Mouse (Mus musculus) spleen, adult 2 months (tissue): ENCODE data around the gene Cd247. TPM values are rescaled to one million over a fixed set of nuclear protein-coding genes. Genes with fewer than 3 reads are reported as not detected.

ENCODE experiments used
- DNase-seq, 2 experiments: peaks; one replicate each; pipeline versions ENCODE4 v3.0.0 to v3.0.0-alpha.2; 2012 to 2021; ENCODE audit warnings: low spot score in 2 of 2, low read depth in 1 of 2
- H3K27ac ChIP-seq: fragments of 200-500 bp; 2 replicates; pipeline ENCODE4 v1.5.1; 2012; ENCODE audit warnings: low read length, inconsistent platforms; ENCODE audit not compliant: insufficient read depth
- H3K27me3 ChIP-seq: fragments of 200-500 bp; 2 replicates; pipeline ENCODE4 v1.6.1; 2012; ENCODE audit warnings: mild to moderate bottlenecking, moderate library complexity, low read length, inconsistent platforms; ENCODE audit not compliant: control insufficient read depth, insufficient read depth
- H3K36me3 ChIP-seq: fragments of 200-500 bp; 2 replicates; pipeline ENCODE4 v1.6.1; 2012; ENCODE audit warnings: mild to moderate bottlenecking, low read length, inconsistent platforms; ENCODE audit not compliant: control insufficient read depth, insufficient read depth
- H3K4me1 ChIP-seq: fragments of 200-500 bp; 2 replicates; pipeline ENCODE4 v1.6.1; 2011; ENCODE audit warnings: inconsistent platforms; ENCODE audit not compliant: control insufficient read depth, insufficient read depth, insufficient read length
- H3K4me3 ChIP-seq: fragments of 200-500 bp; 2 replicates; pipeline ENCODE4 v1.5.1; 2011; ENCODE audit warnings: mild to moderate bottlenecking, inconsistent platforms; ENCODE audit not compliant: insufficient read depth, insufficient read length; ENCODE audit errors: extremely low read depth
- CTCF ChIP-seq: fragments of 200-500 bp; IDR thresholded peaks from 2 replicates; pipeline ENCODE4 v1.5.1; 2011; ENCODE audit warnings: mild to moderate bottlenecking, inconsistent platforms; ENCODE audit not compliant: insufficient read depth, insufficient read length, insufficient replicate concordance; ENCODE audit errors: extremely low read depth
- POLR2A ChIP-seq: fragments of 200-500 bp; IDR thresholded peaks from 2 replicates; pipeline ENCODE4 v1.6.1; 2011; ENCODE audit warnings: low read depth, low read length, inconsistent platforms
- WGBS: fragments of 180-500 bp; shearing (Covaris S2); methylation state at CpG from one replicate; pipeline ENCODE4 v1.1.7; 2018; 5-methylcytosine and 5-hydroxymethylcytosine counted together
- polyA plus RNA-seq: library from polyadenylated mRNA; depleted of rRNA; stranded (reverse); fragments of >200 nt; gene quantifications from 2 replicates; pipeline ENCODE4 v1.2.3, GENCODE M21; 2012

Cd247 gene
- polyA plus RNA-seq, 1 experiment: 38.9 TPM

DNA sequence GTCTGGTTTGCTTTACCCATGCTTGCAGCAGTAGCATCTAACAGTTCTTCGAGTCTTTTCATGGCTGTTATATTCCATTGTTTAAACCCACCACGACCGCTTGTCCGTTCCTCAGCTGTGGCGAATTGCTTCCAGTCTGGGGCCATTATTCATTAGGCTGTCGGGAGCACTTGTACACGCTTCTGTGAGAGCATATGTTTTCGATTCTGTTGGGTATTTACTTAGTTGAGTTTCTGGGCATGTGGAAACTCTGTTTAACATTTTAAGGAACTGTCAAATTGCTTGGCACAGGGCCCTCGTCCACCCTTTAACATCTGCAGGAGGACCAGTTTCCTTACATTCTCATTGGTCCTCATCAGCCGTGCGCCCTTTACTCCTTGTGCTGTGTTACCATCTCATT lies 2.2 kb upstream of the Cd247 start:
- no peaks in the 10 kb centered on the region for H3K27me3 ChIP-seq
- DNase-seq: no peak
- WGBS: 58% methylated on average over 11 of the region's 11 CpGs
- H3K27ac ChIP-seq: no peak overlapping the region
- H3K4me3 ChIP-seq: no peak overlapping the region
- H3K36me3 ChIP-seq: no peaks in the 10 kb centered on the region
- TF ChIP-seq POLR2A: no peak
- no peak for TF ChIP-seq CTCF
- H3K4me1 ChIP-seq: no peaks in the 10 kb centered on the region; the same call in 1 of the 2 replicates

DNA sequence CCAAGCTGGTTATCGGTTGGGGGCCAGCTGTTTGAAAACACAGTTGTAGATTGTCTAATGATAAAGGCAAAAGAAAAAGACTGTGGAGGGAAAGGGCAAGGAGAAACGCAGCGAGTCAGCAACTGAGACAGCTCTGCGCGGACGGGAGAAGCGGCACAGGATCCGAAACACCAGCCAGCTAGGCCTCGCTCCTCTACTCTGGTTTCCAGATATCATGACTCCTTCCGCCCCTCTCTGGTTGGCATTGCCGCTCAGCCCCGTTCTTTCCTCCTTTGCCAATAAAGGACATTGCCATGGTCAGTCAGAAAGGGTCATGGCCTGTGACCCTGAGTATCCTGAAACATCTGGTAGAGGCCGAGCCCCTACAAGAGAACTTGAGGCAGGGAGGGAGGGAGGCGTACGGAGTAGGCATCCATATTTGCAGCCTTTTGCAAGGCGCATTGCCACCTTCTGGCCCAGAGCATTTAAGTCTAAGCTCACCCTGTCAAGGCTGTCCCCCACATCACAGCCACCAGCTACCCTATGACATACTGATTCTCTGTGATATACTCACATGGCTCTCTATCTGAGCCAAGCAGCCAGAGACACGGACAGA lies 682 bp downstream of the Cd247 start:
- 80% methylated on average over 17 of the region's 17 CpGs for whole genome bisulfite sequencing
- peak overlapping the region; percentile 93 for H3K27ac ChIP-seq
- TF ChIP-seq CTCF: no peak
- no peak for TF ChIP-seq POLR2A
- H3K36me3 ChIP-seq: no peaks in the 10 kb centered on the region
- peak overlapping the region; percentile 65 for H3K4me3 ChIP-seq
- no peak for DNase-seq
- no peaks in the 10 kb centered on the region for H3K27me3 ChIP-seq
- H3K4me1 ChIP-seq: no peaks in the 10 kb centered on the region

DNA sequence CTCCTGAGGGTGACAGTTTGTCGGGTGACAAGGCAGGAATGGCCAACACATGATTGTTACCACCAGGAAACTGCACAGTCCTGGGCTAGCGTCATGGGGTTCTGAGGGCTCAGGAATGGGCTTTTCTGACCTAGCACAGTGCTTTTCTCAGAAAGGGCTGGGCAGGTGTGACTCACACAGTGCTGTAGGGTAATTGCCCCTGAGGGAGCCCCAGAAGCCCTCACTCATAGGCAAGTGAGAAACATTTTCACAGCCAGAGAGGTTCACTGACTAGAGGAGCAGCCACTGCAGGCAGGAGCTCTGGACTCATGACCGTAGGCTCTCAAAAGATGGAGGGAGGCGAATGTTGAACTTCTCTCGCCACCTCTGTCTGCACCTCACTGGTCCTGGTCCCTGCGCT lies 1.5 kb downstream of the Cd247 start:
- H3K4me3 ChIP-seq: peak overlapping the region; percentile 65; the same call in 1 of the 2 replicates
- H3K27ac ChIP-seq: peak overlapping the region; percentile 93
- no peaks in the 10 kb centered on the region for H3K27me3 ChIP-seq
- no peaks in the 10 kb centered on the region for H3K4me1 ChIP-seq
- DNase-seq: no peak
- WGBS: 72% methylated on average over 6 of the region's 6 CpGs
- no peak for TF ChIP-seq POLR2A
- no peak for TF ChIP-seq CTCF
- H3K36me3 ChIP-seq: no peaks in the 10 kb centered on the region

DNA sequence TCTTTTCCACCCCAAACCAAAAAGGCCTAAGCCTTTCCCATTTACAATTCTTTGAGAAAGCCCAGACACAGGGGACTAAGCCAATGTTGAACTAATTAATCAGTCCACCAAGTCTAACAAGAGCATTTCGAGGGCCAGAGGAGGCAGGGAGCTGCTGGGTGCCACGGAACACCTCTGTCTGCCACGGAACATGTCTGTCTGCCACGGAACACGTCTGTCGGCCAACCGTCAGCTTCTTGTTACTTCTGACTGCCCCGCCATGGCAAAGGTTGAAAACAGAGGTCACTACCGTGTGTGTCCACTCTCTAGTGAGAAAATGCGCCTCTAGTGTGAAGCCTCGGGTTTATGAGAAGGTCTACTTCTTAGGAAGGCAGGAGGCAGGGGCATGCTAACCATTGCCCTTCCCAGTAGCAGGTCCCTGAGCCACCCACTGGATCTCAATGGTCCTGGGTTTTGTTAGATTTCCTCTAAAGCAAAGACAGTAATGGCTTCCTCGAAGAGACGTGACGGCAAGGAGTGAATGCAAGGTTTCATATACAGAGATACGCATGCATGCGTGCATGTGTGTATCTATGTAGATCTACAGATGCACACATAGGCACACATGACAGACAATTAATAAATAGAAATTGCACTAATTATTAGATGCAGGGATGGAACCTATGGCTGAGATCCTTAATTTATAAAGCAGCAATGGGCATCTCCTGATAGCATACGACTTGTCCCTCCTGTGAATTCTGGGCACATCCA lies 2.2 kb downstream of the Cd247 start:
- no peaks in the 10 kb centered on the region for H3K4me1 ChIP-seq
- H3K27me3 ChIP-seq: no peaks in the 10 kb centered on the region
- peak overlapping the region; percentile 93 for H3K27ac ChIP-seq
- no peaks in the 10 kb centered on the region for H3K36me3 ChIP-seq
- TF ChIP-seq POLR2A (no peak), CTCF (no peak)
- DNase-seq: no peak
- H3K4me3 ChIP-seq: peak overlapping the region; percentile 65
- WGBS: 81% methylated on average over 17 of the region's 17 CpGs

DNA sequence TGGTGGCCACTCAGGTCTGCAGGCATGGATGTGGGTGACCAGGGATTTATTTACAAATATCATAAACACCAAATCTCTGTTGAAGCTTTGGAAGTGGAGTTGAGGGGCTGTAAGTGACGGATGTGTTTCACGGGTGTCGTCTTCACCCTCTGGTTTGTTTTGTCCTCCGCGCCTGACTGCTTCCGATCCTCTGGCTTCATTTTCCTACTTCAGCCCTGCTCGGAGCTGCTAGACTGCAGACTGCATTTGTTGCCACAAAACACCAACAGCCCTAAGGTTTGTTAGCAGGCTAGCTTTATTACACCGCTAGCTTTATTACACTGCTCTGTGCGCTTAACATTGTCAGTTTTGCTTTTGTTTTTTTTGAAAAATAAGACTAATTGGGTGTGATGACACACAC lies 2.9 kb downstream of the Cd247 start:
- Histone ChIP-seq H3K36me3 (no peaks in the 10 kb centered on the region), H3K27ac (peak overlapping the region; percentile 93; the same call in 1 of the 2 replicates), H3K4me1 (no peaks in the 10 kb centered on the region), H3K27me3 (no peaks in the 10 kb centered on the region), H3K4me3 (peak overlapping the region; percentile 24; the same call in 1 of the 2 replicates)
- 74% methylated on average over 9 of the region's 9 CpGs for WGBS
- DNase-seq: no peak
- TF ChIP-seq POLR2A: no peak
- no peak for TF ChIP-seq CTCF

DNA sequence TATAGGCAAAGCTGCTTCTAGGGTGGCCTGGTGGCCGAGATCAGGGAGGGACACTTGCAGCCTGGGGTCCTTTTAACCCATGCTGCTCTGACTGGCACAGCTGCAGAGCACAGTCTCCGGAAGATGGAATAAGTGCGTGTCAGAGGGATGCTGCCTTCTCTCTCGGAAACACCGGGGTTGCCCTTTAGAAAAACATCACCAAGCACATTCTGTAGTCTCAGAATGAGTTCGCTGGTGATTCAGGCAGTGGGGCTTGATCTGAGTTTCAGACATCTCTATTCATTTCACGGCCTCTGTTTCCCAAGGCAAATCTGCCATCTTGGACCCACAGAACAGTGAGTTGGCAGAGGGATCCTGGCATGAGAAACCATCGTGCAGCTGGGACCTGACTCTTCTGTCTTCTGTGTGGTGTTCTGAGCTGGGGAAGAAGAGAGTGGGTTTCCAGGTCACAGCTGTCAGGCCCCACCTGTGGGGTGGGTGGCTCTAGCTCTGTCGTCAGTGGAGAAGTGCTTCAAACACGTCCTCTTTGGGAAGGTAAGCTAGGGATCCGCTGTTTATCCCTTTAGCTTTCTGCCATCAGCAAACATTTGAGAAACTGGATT lies 13.3 kb downstream of the Cd247 start:
- no peak overlapping the region for H3K27ac ChIP-seq
- WGBS: 82% methylated on average over 11 of the region's 11 CpGs
- no peaks in the 10 kb centered on the region for H3K27me3 ChIP-seq
- no peaks in the 10 kb centered on the region for H3K36me3 ChIP-seq
- no peak overlapping the region for H3K4me3 ChIP-seq
- H3K4me1 ChIP-seq: peaks cover 3% of the 10 kb centered on the region; the same call in 1 of the 2 replicates
- no peak for DNase-seq
- TF ChIP-seq POLR2A (no peak), CTCF (no peak)
